Mouse (Mus musculus) limb, embryonic 13.5 days (tissue): Measurements from ENCODE around the gene Tnip3. TPM values are rescaled to one million over a fixed set of nuclear protein-coding genes. Genes with fewer than 3 reads are reported as not detected.

Experiments used
- ATAC-seq: fragments of 200-750 bp; cut with Nextera tagmentation; 2 replicates; pipeline ENCODE4 v1.8.0; 2017; ENCODE audit warnings: low read depth, moderate number of reproducible peaks, moderate TSS enrichment; ENCODE audit not compliant: low FRiP score
- H3K27ac ChIP-seq: fragments of 300-500 bp; sonication (generic); 2 replicates; pipeline ENCODE4 v1.5.1; 2015; ENCODE audit warnings: inconsistent platforms, mild to moderate bottlenecking, moderate library complexity
- H3K27me3 ChIP-seq: fragments of 300-500 bp; sonication (generic); 2 replicates; pipeline ENCODE4 v1.6.1; 2015; ENCODE audit warnings: mild to moderate bottlenecking, inconsistent platforms
- H3K36me3 ChIP-seq: fragments of 300-500 bp; sonication (generic); 2 replicates; pipeline ENCODE4 v1.6.1; 2015; ENCODE audit warnings: inconsistent platforms, mild to moderate bottlenecking, moderate library complexity
- H3K4me1 ChIP-seq: fragments of 300-500 bp; sonication (generic); 2 replicates; pipeline ENCODE4 v1.6.1; 2015; ENCODE audit warnings: inconsistent platforms
- H3K4me2 ChIP-seq: fragments of 300-500 bp; sonication (generic); replicated peaks from 2 replicates; pipeline ENCODE4 v1.6.1; 2015; ENCODE audit warnings: inconsistent platforms, mild to moderate bottlenecking, moderate library complexity
- H3K4me3 ChIP-seq: fragments of 300-500 bp; sonication (generic); 2 replicates; pipeline ENCODE4 v1.5.1; 2015; ENCODE audit warnings: moderate library complexity, mild to moderate bottlenecking, inconsistent platforms
- H3K9ac ChIP-seq: fragments of 300-500 bp; sonication (generic); 2 replicates; pipeline ENCODE4 v1.6.1; 2015; ENCODE audit warnings: mild to moderate bottlenecking, inconsistent platforms
- H3K9me3 ChIP-seq: fragments of 300-500 bp; sonication (generic); 2 replicates; pipeline ENCODE4 v1.6.1; 2016; ENCODE audit warnings: inconsistent platforms
- whole genome bisulfite sequencing: fragments of 180-500 bp; shearing (Covaris S2); methylation state at CpG from one replicate; pipeline ENCODE4 v1.1.7; 2015; 5-methylcytosine and 5-hydroxymethylcytosine counted together
- polyA plus RNA-seq: library from polyadenylated mRNA; unstranded; fragments of >200 nt; fragmentation: Nextera tagmentation; extraction: Ambion mirVana; gene quantifications from 2 replicates; pipeline ENCODE4 v1.2.1, GENCODE M21; 2015

Tnip3 gene
- polyA plus RNA-seq, 1 experiment from 2014 or later, result 0.11 TPM

GRCm38 (mm10) chr6:65621260-65621659 is 96.1 kb downstream of the Tnip3 start:
- H3K27ac ChIP-seq, result no peak overlapping the region
- no peak for ATAC-seq
- H3K36me3 ChIP-seq, result no peaks in the 10 kb centered on the region
- no peak overlapping the region for H3K9ac ChIP-seq
- H3K4me2 ChIP-seq, result no peak overlapping the region
- H3K4me1 ChIP-seq, result no peaks in the 10 kb centered on the region
- H3K4me3 ChIP-seq, result no peak overlapping the region
- no peaks in the 10 kb centered on the region for H3K27me3 ChIP-seq
- no peaks in the 10 kb centered on the region for H3K9me3 ChIP-seq

- Histone ChIP-seq H3K4me1 (no peaks in the 10 kb centered on the region), H3K9ac (no peak overlapping the region), H3K9me3 (no peaks in the 10 kb centered on the region), H3K4me3 (no peak overlapping the region), H3K36me3 (no peaks in the 10 kb centered on the region), H3K27me3 (no peaks in the 10 kb centered on the region), H3K27ac (no peak overlapping the region), H3K4me2 (no peak overlapping the region)
- no peak for ATAC-seq
- 74% methylated on average over 3 of the region's 3 CpGs for WGBS
These were observed 98.1 kb downstream of the Tnip3 start for GRCm38 (mm10) chr6:65623016-65623715.

- ATAC-seq, result no peak
- Histone ChIP-seq H3K27ac (no peak overlapping the region), H3K9me3 (no peaks in the 10 kb centered on the region), H3K4me3 (no peak overlapping the region), H3K4me2 (no peak overlapping the region), H3K27me3 (no peaks in the 10 kb centered on the region), H3K36me3 (no peaks in the 10 kb centered on the region), H3K9ac (no peak overlapping the region), H3K4me1 (no peaks in the 10 kb centered on the region)
- WGBS, result 89% methylated on average over 2 of the region's 2 CpGs
These were observed 105.5 kb downstream of the Tnip3 start for GRCm38 (mm10) chr6:65630578-65630977.

- H3K4me1 ChIP-seq, result no peaks in the 10 kb centered on the region
- H3K9ac ChIP-seq, result no peak overlapping the region
- no peaks in the 10 kb centered on the region for H3K9me3 ChIP-seq
- H3K27ac ChIP-seq, result no peak overlapping the region
- no peak for ATAC-seq
- H3K4me2 ChIP-seq, result no peak overlapping the region
- no peaks in the 10 kb centered on the region for H3K36me3 ChIP-seq
- no peak overlapping the region for H3K4me3 ChIP-seq
- WGBS, result 87% methylated on average over 5 of the region's 5 CpGs
- H3K27me3 ChIP-seq, result no peaks in the 10 kb centered on the region
These were observed 107.1 kb downstream of the Tnip3 start for GRCm38 (mm10) chr6:65632184-65632583.

- Histone ChIP-seq H3K36me3 (no peaks in the 10 kb centered on the region), H3K4me3 (no peak overlapping the region), H3K9me3 (peaks cover 12% of the 10 kb centered on the region), H3K27me3 (no peaks in the 10 kb centered on the region), H3K9ac (no peak overlapping the region), H3K4me2 (no peak overlapping the region), H3K27ac (no peak overlapping the region), H3K4me1 (no peaks in the 10 kb centered on the region)
- no peak for ATAC-seq
These were observed 117.3 kb downstream of the Tnip3 start for GRCm38 (mm10) chr6:65642431-65642830.

GRCm38 (mm10) chr6:65644110-65644509 is 119.0 kb downstream of the Tnip3 start:
- Histone ChIP-seq H3K9me3 (0 out of 2 replicates have a peak, but pooled peaks cover 3% of the 10 kb centered on the region), H3K4me1 (no peaks in the 10 kb centered on the region), H3K9ac (no peak overlapping the region), H3K27me3 (no peaks in the 10 kb centered on the region), H3K36me3 (no peaks in the 10 kb centered on the region), H3K27ac (no peak overlapping the region), H3K4me2 (no peak overlapping the region), H3K4me3 (no peak overlapping the region)
- no peak for ATAC-seq
- WGBS, result 60% methylated on average over 4 of the region's 4 CpGs

GRCm38 (mm10) chr6:65646408-65646807 is 121.3 kb downstream of the Tnip3 start:
- H3K4me1 ChIP-seq, result no peaks in the 10 kb centered on the region
- H3K4me2 ChIP-seq, result no peak overlapping the region
- H3K27ac ChIP-seq, result no peak overlapping the region
- H3K4me3 ChIP-seq, result no peak overlapping the region
- ATAC-seq, result no peak
- H3K27me3 ChIP-seq, result no peaks in the 10 kb centered on the region
- no peaks in the 10 kb centered on the region for H3K9me3 ChIP-seq
- WGBS, result 77% methylated on average over 3 of the region's 3 CpGs
- no peaks in the 10 kb centered on the region for H3K36me3 ChIP-seq
- no peak overlapping the region for H3K9ac ChIP-seq

GRCm38 (mm10) chr6:65647731-65648130 is 122.6 kb downstream of the Tnip3 start:
- no peak overlapping the region for H3K9ac ChIP-seq
- H3K4me3 ChIP-seq, result no peak overlapping the region
- no peak for ATAC-seq
- H3K4me1 ChIP-seq, result no peaks in the 10 kb centered on the region
- 88% methylated on average over 6 of the region's 6 CpGs for WGBS
- H3K27me3 ChIP-seq, result no peaks in the 10 kb centered on the region
- H3K27ac ChIP-seq, result no peak overlapping the region
- no peaks in the 10 kb centered on the region for H3K36me3 ChIP-seq
- no peak overlapping the region for H3K4me2 ChIP-seq
- H3K9me3 ChIP-seq, result no peaks in the 10 kb centered on the region

- no peaks in the 10 kb centered on the region for H3K27me3 ChIP-seq
- H3K9ac ChIP-seq, result no peak overlapping the region
- H3K4me2 ChIP-seq, result no peak overlapping the region
- ATAC-seq, result no peak
- H3K36me3 ChIP-seq, result no peaks in the 10 kb centered on the region
- no peaks in the 10 kb centered on the region for H3K9me3 ChIP-seq
- no peak overlapping the region for H3K27ac ChIP-seq
- no peak overlapping the region for H3K4me3 ChIP-seq
- no peaks in the 10 kb centered on the region for H3K4me1 ChIP-seq
- 21% methylated on average over 4 of the region's 4 CpGs for WGBS
These were observed 126.3 kb downstream of the Tnip3 start for GRCm38 (mm10) chr6:65651376-65651775.

- Histone ChIP-seq H3K4me2 (no peak overlapping the region), H3K4me1 (no peaks in the 10 kb centered on the region), H3K27ac (no peak overlapping the region), H3K9me3 (no peaks in the 10 kb centered on the region), H3K9ac (no peak overlapping the region), H3K27me3 (no peaks in the 10 kb centered on the region), H3K36me3 (no peaks in the 10 kb centered on the region), H3K4me3 (no peak overlapping the region)
- 79% methylated on average over 4 of the region's 4 CpGs for WGBS
- ATAC-seq, result no peak
These were observed 136.2 kb downstream of the Tnip3 start for GRCm38 (mm10) chr6:65661272-65661671.

GRCm38 (mm10) chr6:65662050-65662449 is 136.9 kb downstream of the Tnip3 start:
- 58% methylated on average over 2 of the region's 2 CpGs for WGBS
- Histone ChIP-seq H3K36me3 (no peaks in the 10 kb centered on the region), H3K9me3 (no peaks in the 10 kb centered on the region), H3K27ac (no peak overlapping the region), H3K4me3 (no peak overlapping the region), H3K4me1 (no peaks in the 10 kb centered on the region), H3K9ac (no peak overlapping the region), H3K27me3 (no peaks in the 10 kb centered on the region), H3K4me2 (no peak overlapping the region)
- no peak for ATAC-seq

- Histone ChIP-seq H3K36me3 (no peaks in the 10 kb centered on the region), H3K27ac (no peak overlapping the region), H3K27me3 (0 out of 2 replicates have a peak, but pooled peaks cover 3% of the 10 kb centered on the region), H3K4me3 (no peak overlapping the region), H3K4me2 (no peak overlapping the region), H3K9me3 (no peaks in the 10 kb centered on the region), H3K4me1 (no peaks in the 10 kb centered on the region), H3K9ac (no peak overlapping the region)
- 83% methylated on average over 6 of the region's 6 CpGs for WGBS
- ATAC-seq, result no peak
These were observed 138.9 kb downstream of the Tnip3 start for GRCm38 (mm10) chr6:65663990-65664389.

- Histone ChIP-seq H3K9ac (no peak overlapping the region), H3K27me3 (0 out of 2 replicates have a peak, but pooled peaks cover 6% of the 10 kb centered on the region), H3K9me3 (no peaks in the 10 kb centered on the region), H3K4me2 (no peak overlapping the region), H3K4me1 (no peaks in the 10 kb centered on the region), H3K27ac (no peak overlapping the region), H3K36me3 (no peaks in the 10 kb centered on the region), H3K4me3 (no peak overlapping the region)
- WGBS, result 74% methylated on average over 3 of the region's 3 CpGs
- ATAC-seq, result no peak
These were observed 141.2 kb downstream of the Tnip3 start for GRCm38 (mm10) chr6:65666295-65666694.
